Mouse (Mus musculus): ENCODE measurements around the gene Rpusd3. TPM values are rescaled to one million over a fixed set of nuclear protein-coding genes. Genes with fewer than 3 reads are reported as not detected.

Rpusd3 gene
- total RNA-seq (2018; cell fraction: chromatin; rRNA removed) = 10 to 100 TPM in 2 of 26 experiments, 1 to 10 TPM in 17, under 1 TPM in 1, not detected in 6; 0.94 to 13.0 (median 5.5) TPM
- total RNA-seq (2018; cell fraction: cytosol; rRNA removed) = 1 to 10 TPM in 23 of 26 experiments, under 1 TPM in 3; 0.66 to 4.9 (median 2.4) TPM
- 10 to 100 TPM in 5 of 26 experiments, 1 to 10 TPM in 16, under 1 TPM in 2, not detected in 3; 0.72 to 17.4 (median 4.1) TPM for total RNA-seq (2018; cell fraction: nucleus; rRNA removed)
- polyA plus RNA-seq (2018) = 1.5 to 5.0 TPM (median 4.2 TPM) in 3 replicates

DNA sequence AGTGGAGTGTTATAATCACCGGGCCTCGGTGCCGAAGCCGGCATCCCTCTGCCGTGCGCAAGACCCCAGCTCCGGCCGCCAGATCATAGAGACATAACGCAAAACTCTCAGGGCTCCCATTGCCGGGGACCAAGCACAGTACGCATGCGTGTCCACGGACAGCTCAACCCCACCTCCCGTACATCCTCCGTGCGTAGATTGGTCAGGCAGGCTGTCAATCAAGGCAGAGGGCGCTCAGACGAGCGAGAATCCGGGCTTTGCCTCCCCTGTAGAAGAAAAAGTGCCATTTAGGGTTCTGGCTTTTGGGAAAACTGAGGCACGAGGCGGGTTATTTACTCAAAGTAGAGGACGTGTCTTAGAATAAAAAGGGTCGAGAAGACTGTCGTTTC is at the start of gene Rpusd3:
Rpusd3 (minus strand) TSS at position 142 of the 389 bp plus-strand sequence.
- WGBS (ENCODE audit: missing documents) = under 1% methylated on average over 25 of the region's 25 CpGs
- 0 out of 2 replicates have a peak within 1 kb of the TSS, but pooled peaks have one; percentile 10 for H3K27ac ChIP-seq
- peak within 1 kb of the TSS; percentile 65 for H3K4me3 ChIP-seq (ENCODE audit: inconsistent target)
- no peaks in the 10 kb centered on the region for H3K36me3 ChIP-seq (ENCODE audit: inconsistent target)
- H3K79me2 ChIP-seq (ENCODE audit: inconsistent target) = no peaks in the 10 kb centered on the region

DNA sequence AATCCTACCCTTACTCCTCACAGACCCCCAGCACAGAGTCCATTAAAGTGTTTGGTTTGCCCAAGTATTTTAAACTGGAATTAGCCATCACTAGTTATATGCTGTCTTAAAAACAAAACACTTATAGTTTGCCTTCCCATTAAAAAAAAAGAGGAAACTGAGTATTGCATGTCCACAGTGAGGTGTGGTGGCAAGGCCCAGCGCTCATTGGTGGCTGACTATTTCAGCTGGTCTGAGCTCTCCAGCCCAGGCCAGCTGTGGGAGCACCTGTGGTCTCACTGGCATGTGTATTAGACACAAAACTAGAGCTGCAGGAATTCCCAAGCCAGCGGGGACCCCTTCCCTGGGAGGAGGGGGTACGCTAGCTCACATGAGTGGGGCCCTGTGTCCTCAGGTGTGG is 49.4 kb upstream of the Rpusd3 start:
- no peaks in the 10 kb centered on the region for H3K36me3 ChIP-seq (ENCODE audit: inconsistent target)
- no peaks in the 10 kb centered on the region for H3K79me2 ChIP-seq (ENCODE audit: inconsistent target)
- WGBS (ENCODE audit: missing documents) = 58% methylated on average over 3 of the region's 3 CpGs
- no peak overlapping the region for H3K4me3 ChIP-seq (ENCODE audit: inconsistent target)
- H3K27ac ChIP-seq = no peak overlapping the region

DNA sequence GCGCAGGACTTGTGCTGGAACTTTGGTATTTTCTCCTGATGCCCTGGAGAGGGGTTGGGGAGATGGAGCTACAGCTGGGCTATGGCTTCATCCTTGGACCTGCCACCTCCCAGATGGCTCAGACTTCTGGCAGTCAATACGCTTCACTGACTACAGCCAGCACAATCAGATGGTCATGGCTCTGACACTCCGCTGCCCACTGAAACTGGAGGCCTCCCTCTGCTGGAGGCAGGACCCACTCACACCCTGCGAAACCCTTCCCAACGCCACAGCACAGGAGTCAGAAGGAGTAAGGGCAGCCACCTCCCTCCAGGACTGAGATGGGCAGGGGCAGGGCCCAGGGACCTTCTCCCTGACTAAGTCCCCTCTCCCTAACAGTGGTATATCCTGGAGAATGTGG is 46.5 kb upstream of the Rpusd3 start:
- 87% methylated on average over 5 of the region's 5 CpGs for WGBS (ENCODE audit: missing documents)
- Histone ChIP-seq H3K79me2 (ENCODE audit: inconsistent target) (no peaks in the 10 kb centered on the region), H3K36me3 (ENCODE audit: inconsistent target) (no peaks in the 10 kb centered on the region), H3K27ac (no peak overlapping the region), H3K4me3 (ENCODE audit: inconsistent target) (no peak overlapping the region)

DNA sequence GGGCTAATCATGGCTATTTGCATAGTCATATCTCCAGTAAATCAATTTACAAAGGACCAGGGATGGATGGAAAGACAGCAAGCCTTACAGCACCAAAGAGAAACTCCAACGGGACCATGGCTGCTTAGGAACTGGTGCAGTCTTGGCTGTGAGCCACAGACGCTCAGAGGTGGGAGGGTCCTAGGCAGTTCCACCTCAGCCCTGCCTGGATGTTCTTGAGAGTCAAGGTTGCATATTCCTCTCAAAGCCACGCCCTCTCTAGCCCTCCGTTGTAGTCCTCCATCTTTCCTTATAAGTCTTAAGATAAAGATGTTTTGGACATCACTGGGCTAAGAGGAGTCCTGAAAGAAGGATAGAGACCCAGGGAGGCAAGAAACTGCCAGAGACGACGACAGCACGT is 44.9 kb upstream of the Rpusd3 start:
- Histone ChIP-seq H3K27ac (no peak overlapping the region), H3K79me2 (ENCODE audit: inconsistent target) (no peaks in the 10 kb centered on the region), H3K36me3 (ENCODE audit: inconsistent target) (no peaks in the 10 kb centered on the region), H3K4me3 (ENCODE audit: inconsistent target) (no peak overlapping the region)
- WGBS (ENCODE audit: missing documents) = 81% methylated on average over 7 of the region's 7 CpGs

DNA sequence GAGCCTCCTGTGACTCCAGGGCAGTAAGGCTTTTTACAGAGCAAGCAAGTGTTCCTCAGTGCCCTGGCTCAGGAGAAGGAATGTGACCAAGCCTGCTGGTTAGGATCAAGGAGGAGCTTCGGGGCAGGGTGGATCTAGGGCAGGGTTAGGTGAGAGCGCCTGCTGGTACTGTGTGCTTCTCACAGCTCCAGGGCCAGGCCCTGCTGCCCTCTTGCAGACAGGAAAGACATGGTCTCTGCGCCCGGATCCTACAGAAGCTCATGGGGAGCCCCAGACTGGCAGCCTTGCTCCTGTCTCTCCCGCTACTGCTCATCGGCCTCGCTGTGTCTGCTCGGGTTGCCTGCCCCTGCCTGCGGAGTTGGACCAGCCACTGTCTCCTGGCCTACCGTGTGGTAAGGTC is 39.5 kb upstream of the Rpusd3 start:
- Histone ChIP-seq H3K27ac (no peak overlapping the region), H3K4me3 (ENCODE audit: inconsistent target) (no peak overlapping the region), H3K36me3 (ENCODE audit: inconsistent target) (no peaks in the 10 kb centered on the region), H3K79me2 (ENCODE audit: inconsistent target) (no peaks in the 10 kb centered on the region)
- WGBS (ENCODE audit: missing documents) = 54% methylated on average over 8 of the region's 10 CpGs

DNA sequence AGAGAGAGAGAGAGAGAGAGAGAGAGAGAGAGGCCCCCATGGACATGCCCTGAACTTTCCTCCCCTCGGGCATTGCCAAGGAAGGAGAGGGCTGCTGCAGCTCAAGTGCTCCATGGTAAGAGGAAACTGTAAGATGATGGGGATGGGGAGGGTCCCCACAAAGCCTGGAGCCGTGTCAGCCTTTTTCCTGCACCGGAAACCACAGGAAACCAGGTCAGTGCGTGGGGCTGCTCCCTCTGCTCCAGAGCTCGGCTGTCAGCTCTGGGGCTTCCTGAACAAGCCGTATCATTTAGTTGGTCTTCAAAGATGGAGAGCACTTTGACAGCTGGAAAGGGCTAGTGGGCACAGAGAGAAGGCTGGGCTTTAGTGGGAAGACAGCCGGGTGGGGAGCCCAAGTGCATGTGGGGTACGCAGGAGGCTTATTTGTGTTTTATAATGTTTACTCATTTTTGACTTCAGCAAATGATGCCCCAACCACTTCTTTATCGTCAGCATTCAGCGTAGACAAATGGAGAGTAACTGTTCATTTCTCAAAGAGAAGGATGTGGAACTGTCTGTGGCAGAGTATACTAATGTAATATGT is 38.9 kb upstream of the Rpusd3 start, which contains the start of gene Il17re:
Il17re (plus strand) TSS at position 533 of the 583 bp plus-strand sequence.
- no peaks in the 10 kb centered on the region for H3K79me2 ChIP-seq (ENCODE audit: inconsistent target)
- H3K27ac ChIP-seq = no peak within 1 kb of the TSS
- no peak within 1 kb of the TSS for H3K4me3 ChIP-seq (ENCODE audit: inconsistent target)
- WGBS (ENCODE audit: missing documents) = 17% methylated on average over 7 of the region's 10 CpGs
- H3K36me3 ChIP-seq (ENCODE audit: inconsistent target) = no peaks in the 10 kb centered on the region

DNA sequence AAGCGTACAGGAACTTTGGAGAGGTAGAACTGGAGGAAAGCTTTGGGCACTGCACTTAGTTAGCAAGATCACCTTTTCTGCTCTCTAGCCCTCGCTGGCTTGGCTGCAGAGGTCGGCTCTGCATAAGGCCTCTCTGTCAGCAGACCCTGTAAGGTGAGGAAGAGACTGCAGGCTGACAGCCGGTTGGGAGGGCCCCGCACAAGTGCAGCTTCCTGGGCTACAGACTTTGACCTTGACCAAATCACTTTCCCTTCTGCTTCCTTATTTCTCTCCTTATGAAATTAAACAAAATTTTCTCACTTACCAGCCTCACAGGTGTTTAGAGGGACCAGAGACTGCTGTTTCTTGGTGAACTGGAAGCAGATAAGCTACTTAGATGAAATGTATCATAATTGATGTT is 35.9 kb upstream of the Rpusd3 start:
- 22% methylated on average over 5 of the region's 5 CpGs for WGBS (ENCODE audit: missing documents)
- H3K79me2 ChIP-seq (ENCODE audit: inconsistent target) = no peaks in the 10 kb centered on the region
- H3K27ac ChIP-seq = no peak overlapping the region

DNA sequence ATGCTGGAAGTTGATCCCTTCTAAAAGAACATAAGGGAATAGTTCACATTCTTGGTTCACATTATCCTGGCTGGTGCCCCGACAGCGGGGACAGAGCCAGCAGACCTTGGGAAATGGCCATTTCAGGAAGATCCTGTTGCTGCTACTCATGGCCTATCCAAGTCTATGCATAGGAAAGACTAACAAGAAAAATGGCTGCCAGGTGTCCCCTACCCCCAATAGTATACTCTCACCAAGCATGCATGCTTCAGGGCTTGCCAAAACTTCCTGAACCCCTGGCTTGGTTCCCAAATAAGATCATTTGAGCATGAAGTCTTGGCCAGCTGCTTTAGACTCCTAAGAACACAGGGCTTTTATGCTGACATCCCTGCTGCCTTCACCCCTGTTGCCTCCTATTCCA is 32.7 kb upstream of the Rpusd3 start:
- no peak overlapping the region for H3K27ac ChIP-seq
- no peak overlapping the region for H3K4me3 ChIP-seq (ENCODE audit: inconsistent target)
- WGBS (ENCODE audit: missing documents) = 93% methylated on average over 2 of the region's 2 CpGs
- peaks cover 14% of the 10 kb centered on the region; the same call in 1 of the 2 replicates for H3K36me3 ChIP-seq (ENCODE audit: inconsistent target)
- no peaks in the 10 kb centered on the region for H3K79me2 ChIP-seq (ENCODE audit: inconsistent target)

More for the DNA sequence above, 35.9 kb upstream of the Rpusd3 start:
- Histone ChIP-seq H3K36me3 (ENCODE audit: inconsistent target) (no peaks in the 10 kb centered on the region), H3K4me3 (ENCODE audit: inconsistent target) (no peak overlapping the region)

DNA sequence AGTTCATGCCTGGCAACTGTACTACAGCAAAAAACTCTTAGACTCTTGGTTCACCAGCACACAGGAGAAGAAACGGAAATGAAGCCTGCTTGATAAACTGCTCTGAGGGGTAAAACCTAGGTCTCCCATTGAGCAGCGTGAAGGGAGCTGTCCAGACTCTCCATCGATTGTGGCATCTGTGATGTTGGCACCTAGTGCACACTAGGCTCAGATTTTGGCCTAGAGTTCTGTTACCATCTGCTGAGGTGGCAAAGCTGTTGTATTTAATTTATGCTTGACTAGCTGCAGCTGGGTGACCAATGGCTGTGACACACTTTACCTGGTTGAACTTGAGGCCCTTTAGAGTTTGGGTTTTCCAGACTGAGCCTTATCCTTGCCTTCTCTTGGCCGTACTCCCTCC is 28.5 kb upstream of the Rpusd3 start:
- 97% methylated on average over 4 of the region's 4 CpGs for WGBS (ENCODE audit: missing documents)
- Histone ChIP-seq H3K27ac (no peak overlapping the region), H3K79me2 (ENCODE audit: inconsistent target) (peaks cover 16% of the 10 kb centered on the region), H3K4me3 (ENCODE audit: inconsistent target) (no peak overlapping the region), H3K36me3 (ENCODE audit: inconsistent target) (peaks cover 14% of the 10 kb centered on the region; the same call in 1 of the 2 replicates)

DNA sequence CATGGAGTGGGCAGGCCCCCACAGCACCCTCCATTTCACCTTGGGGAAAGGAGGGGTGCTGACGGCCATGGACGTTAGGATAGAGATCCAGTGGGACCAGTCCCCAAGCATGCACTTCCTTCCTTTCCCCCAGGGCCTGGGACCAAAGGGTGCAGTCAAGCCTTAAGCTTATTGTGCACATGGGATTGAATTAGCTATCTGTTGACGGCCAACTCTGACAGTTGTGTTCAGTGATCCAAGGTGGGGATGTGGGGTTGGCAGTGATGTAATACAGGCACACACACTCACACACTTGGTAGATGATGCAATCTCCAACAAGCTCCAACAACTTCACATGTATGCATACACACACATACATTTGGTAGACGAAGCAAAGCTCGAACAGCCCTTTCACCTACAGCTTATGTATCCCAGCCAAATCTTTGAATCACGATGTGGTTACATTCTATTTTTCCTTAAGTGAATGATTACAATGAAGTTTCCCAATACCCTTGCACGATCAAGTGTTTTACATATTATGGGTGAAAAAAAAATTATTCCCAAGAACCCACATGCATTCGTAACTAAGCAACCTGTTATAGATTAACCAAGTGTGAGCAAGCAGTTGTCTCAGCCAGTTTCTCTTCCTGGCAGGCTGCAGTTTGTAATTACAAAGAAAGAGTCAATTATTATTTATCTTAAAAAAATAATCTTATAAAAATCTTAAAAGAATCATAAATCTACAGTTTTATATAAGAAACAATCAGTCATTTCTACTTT is 25.2 kb upstream of the Rpusd3 start:
- Histone ChIP-seq H3K27ac (no peak overlapping the region), H3K36me3 (ENCODE audit: inconsistent target) (peaks cover 14% of the 10 kb centered on the region; the same call in 1 of the 2 replicates), H3K79me2 (ENCODE audit: inconsistent target) (peaks cover 18% of the 10 kb centered on the region), H3K4me3 (ENCODE audit: inconsistent target) (no peak overlapping the region)
- 92% methylated on average over 6 of the region's 8 CpGs for WGBS (ENCODE audit: missing documents)

DNA sequence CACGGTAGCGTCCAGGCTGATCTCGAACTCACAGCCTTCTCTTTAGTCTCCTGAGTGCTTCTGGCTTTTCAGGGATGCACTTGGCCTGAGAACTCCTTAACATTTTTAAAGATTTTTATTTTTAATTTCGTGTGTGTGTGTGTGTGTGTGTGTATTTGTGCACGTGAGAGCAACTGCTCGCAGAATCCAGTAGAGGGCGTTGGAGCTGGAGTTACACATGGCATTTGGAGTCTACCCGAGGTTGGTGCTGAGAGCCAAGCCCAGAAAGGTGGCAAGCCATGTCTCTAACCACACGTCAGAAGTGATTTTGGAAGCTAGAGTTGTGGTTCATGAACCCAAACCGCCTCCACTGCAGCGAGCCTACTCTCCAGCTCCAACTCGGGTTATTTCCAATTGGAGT is 24.0 kb upstream of the Rpusd3 start:
- Histone ChIP-seq H3K4me3 (ENCODE audit: inconsistent target) (peak overlapping the region; percentile 91), H3K27ac (peak overlapping the region; percentile 28; the same call in 1 of the 2 replicates), H3K36me3 (ENCODE audit: inconsistent target) (peaks cover 10% of the 10 kb centered on the region; the same call in 1 of the 2 replicates), H3K79me2 (ENCODE audit: inconsistent target) (peaks cover 18% of the 10 kb centered on the region)
- WGBS (ENCODE audit: missing documents) = 49% methylated on average over 12 of the region's 12 CpGs

DNA sequence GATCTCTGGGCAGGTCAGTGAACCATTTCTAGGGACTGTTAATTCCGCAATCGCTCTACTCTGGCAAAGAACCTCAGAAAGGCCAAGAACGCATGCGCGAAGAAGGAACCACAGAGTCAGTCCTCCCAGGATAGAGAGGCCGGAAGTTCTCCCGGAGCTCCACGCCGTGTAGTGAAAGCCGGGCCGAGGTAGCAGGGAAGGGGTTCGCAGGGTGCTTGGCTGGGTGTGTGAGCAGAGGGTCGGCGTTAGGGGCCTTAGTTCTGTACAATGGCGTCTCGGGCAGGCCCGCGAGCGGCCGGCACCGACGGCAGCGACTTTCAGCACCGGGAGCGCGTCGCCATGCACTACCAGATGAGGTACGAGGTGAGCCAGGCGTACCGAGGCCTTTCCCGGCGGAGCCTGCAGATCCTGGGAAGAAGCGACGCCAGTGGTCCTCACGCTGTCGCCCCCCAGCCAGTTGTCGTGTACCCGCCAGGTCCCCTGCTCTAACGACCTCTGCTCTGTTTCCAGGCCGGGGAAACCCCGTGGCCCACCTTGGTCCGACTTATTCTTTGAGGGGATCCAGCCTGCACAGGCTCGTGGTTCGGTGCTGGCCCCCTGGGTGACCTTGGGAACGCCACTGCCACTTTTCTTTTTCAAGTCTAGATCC is 23.4 kb upstream of the Rpusd3 start, which contains the start of gene Jagn1:
Jagn1 (plus strand) TSS at position 128 of the 649 bp plus-strand sequence.
- Histone ChIP-seq H3K27ac (peak within 1 kb of the TSS; percentile 28; the same call in 1 of the 2 replicates), H3K36me3 (ENCODE audit: inconsistent target) (peaks cover 5% of the 10 kb centered on the region; the same call in 1 of the 2 replicates), H3K79me2 (ENCODE audit: inconsistent target) (peaks cover 18% of the 10 kb centered on the region), H3K4me3 (ENCODE audit: inconsistent target) (peak within 1 kb of the TSS; percentile 91)
- under 1% methylated on average over 45 of the region's 45 CpGs for WGBS (ENCODE audit: missing documents)

DNA sequence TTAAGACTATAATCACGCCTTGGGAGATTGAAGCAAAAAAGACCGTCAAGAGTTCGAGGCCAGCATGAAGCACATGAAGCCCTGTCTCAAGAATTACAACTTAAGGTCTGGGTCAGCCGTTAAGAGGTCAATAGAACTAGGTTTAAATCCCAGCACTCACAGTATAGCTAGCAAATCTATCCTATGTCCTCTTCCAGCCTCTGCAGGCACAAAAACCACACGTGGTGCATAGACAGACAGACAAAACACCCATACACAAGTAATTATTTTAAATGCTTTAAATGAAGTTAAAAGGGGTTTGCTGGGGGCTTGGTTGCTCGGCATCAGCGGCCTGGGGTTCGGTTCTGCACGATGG is 22.9 kb upstream of the Rpusd3 start:
- Histone ChIP-seq H3K79me2 (ENCODE audit: inconsistent target) (peaks cover 18% of the 10 kb centered on the region), H3K36me3 (ENCODE audit: inconsistent target) (no peaks in the 10 kb centered on the region; the same call in 1 of the 2 replicates), H3K4me3 (ENCODE audit: inconsistent target) (peak overlapping the region; percentile 91; the same call in 1 of the 2 replicates), H3K27ac (no peak overlapping the region)
- 39% methylated on average over 9 of the region's 9 CpGs for WGBS (ENCODE audit: missing documents)

DNA sequence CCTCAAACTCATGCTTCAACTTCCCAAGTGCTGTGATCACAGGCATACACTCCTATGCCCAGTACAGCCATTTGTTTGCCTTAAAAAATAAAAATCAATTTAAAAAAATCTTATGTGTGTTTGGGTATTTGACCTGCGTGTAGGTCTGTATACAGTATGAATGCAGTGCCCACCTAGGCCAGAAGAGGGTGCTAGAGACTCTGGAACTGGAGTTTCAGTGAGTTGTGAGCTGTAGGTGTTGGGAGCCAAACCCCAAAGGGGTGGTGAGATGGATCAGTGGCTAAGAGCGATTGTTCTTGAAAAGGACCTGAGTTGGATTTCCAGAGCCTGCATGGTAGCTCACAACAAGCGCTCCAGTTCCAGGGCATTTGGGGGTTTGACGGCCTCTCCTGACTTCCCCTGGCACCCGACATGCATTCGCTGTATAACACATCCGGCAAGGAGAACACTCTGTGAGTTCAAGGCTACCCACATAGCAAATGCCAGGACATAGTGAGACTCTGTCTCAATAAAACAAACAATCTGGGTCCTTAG is 22.1 kb upstream of the Rpusd3 start:
- 54% methylated on average over 7 of the region's 7 CpGs for WGBS (ENCODE audit: missing documents)
- H3K4me3 ChIP-seq (ENCODE audit: inconsistent target) = no peak overlapping the region
- no peaks in the 10 kb centered on the region for H3K36me3 ChIP-seq (ENCODE audit: inconsistent target)
- H3K27ac ChIP-seq = no peak overlapping the region
- peaks cover 18% of the 10 kb centered on the region for H3K79me2 ChIP-seq (ENCODE audit: inconsistent target)

Data from macrophage (primary cell).